Mouse (Mus musculus): Measurements from ENCODE around the gene Olfr466.

DNA sequence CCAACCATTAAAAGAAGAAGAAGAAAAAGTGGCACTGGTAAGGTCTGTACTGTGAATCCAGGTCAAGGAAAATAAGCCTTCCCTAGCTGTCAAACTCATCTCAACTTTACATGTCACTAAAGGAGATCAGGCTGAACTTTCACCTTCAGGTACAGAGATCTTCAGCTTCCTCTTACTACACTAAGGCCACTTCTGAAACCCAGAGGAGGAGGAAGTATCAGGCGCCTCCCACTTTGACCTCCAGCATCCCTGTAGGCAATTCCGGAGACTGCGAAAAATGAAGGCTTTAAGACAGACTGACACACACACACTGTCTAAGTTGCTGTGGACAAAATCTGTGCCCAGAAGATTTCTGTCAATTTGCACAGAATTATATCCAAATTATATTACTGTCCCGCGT lies 38.1 kb upstream of the Olfr466 start:
- TF ChIP-seq CTCF (IDR thresholded peaks at IDR 0.05; ENCODE audit: borderline replicate concordance, insufficient read depth, low read length): no peak
- no peak for TF ChIP-seq POLR2A (IDR thresholded peaks at IDR 0.05; ENCODE audit: low read depth, low read length)
